Mouse (Mus musculus) forebrain, embryonic 12.5 days (tissue): Measurements from ENCODE around the gene Rras. TPM values are rescaled to one million over a fixed set of nuclear protein-coding genes. Genes with fewer than 3 reads are reported as not detected.

Experiments
- ATAC-seq: fragments of 200-750 bp; cut with Nextera tagmentation; 2 replicates; pipeline ENCODE4 v1.8.0; 2017; ENCODE audit warnings: moderate TSS enrichment; ENCODE audit not compliant: low FRiP score
- H3K27ac ChIP-seq: fragments of 300-500 bp; sonication (generic); 2 replicates; pipeline ENCODE4 v1.5.1; 2016; ENCODE audit warnings: mild to moderate bottlenecking
- H3K27me3 ChIP-seq: fragments of 300-500 bp; sonication (generic); 2 replicates; pipeline ENCODE4 v1.6.1; 2016; ENCODE audit warnings: mild to moderate bottlenecking
- H3K36me3 ChIP-seq: fragments of 300-500 bp; sonication (generic); replicated peaks from 2 replicates; pipeline ENCODE4 v1.6.1; 2016; ENCODE audit warnings: mild to moderate bottlenecking
- H3K4me1 ChIP-seq: fragments of 300-500 bp; sonication (generic); 2 replicates; pipeline ENCODE4 v1.6.1; 2016
- H3K4me2 ChIP-seq: fragments of 300-500 bp; sonication (generic); 2 replicates; pipeline ENCODE4 v1.6.1; 2016; ENCODE audit warnings: mild to moderate bottlenecking, moderate library complexity
- H3K4me3 ChIP-seq: fragments of 300-500 bp; sonication (generic); replicated peaks from 2 replicates; pipeline ENCODE4 v1.5.1; 2016; ENCODE audit warnings: mild to moderate bottlenecking
- H3K9ac ChIP-seq: fragments of 300-500 bp; sonication (generic); 2 replicates; pipeline ENCODE4 v1.6.1; 2016; ENCODE audit warnings: mild to moderate bottlenecking
- H3K9me3 ChIP-seq: fragments of 300-500 bp; sonication (generic); 2 replicates; pipeline ENCODE4 v1.6.1; 2016
- WGBS: fragments of 180-500 bp; shearing (Covaris S2); methylation state at CpG from one replicate; pipeline ENCODE4 v1.1.7; 2016; 5-methylcytosine and 5-hydroxymethylcytosine counted together
- polyA plus RNA-seq: library from polyadenylated mRNA; unstranded; fragments of >200 nt; fragmentation: Nextera tagmentation; extraction: Ambion mirVana; gene quantifications from 2 replicates; pipeline ENCODE4 v1.2.1, GENCODE M21; 2016

Rras gene
- polyA plus RNA-seq, 1 experiment from 2014 or later, result 13.8 TPM

DNA sequence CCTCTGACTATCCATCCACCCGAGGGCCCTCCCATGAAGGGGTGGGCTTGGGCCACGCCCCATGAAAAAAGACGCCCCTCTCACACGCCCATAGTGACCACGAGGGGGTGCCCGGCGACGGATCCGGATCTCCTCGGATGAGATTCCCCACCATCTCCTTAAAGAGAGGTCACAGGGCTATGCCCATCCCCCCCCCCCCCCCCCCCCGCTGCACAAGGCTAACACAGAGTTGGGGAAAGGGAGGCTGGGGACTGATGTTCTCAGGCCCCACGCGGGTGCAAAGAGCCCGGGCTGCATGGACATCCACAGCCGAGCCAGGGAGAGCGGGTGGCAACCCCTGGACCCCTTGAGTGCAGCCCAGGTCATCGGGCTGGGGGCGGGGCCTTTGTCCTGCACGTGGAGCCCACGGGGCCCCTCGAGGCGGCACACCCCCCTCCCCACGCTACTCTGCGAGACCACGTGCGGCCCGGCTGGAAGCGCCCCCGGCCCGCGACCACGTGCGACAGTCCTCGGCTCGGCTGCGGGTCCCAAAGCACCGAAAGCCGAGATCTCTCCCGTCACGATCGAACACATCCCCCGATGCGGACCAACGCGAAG lies 32.1 kb upstream of the Rras start:
- H3K4me2 ChIP-seq, result peak overlapping the region; percentile 68
- peaks cover 36% of the 10 kb centered on the region for H3K36me3 ChIP-seq
- H3K9ac ChIP-seq, result peak overlapping the region; percentile 97
- peaks cover 43% of the 10 kb centered on the region for H3K4me1 ChIP-seq
- under 1% methylated on average over 44 of the region's 45 CpGs for WGBS
- ATAC-seq, result peak; percentile 18
- no peaks in the 10 kb centered on the region for H3K9me3 ChIP-seq
- peak overlapping the region; percentile 96 for H3K4me3 ChIP-seq
- H3K27me3 ChIP-seq, result no peaks in the 10 kb centered on the region
- H3K27ac ChIP-seq, result peak overlapping the region; percentile 93

DNA sequence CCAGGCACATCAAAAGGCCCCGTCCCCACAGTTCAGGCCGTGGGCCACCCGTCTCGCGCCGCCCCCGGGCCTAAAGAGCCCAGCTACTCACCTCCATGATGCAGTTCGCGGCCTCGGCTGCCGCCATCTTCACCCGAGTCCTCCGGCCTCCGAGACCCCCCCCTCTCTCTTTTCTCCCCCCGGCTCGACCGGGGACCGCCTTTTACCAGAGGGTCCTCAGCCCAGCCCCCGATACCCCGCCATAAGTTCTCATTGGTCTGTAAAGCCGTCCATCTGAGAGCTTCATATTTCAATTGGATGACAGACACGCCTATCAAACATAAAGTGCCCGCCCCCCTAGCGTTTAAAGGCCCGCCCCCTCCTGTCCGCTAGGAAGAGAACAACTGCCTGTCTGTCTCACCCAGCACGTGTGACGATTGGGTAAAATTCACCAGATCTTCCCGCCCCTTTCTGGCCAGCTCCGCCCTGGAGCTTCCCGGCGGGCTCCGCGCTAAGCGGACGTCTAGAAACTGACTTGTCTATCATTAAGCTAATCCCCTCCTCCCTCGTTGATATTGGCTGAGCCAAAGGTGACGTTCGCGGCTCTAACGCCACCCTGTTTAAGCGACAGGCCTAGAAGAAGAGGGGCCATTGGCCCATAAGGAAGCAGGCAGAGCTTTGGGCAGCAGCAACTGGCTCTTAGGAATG lies 31.4 kb upstream of the Rras start, which contains the start of gene Prmt1:
Gene Prmt1, minus strand, starts transcription at position 377 of the 687 bp plus-strand sequence.
- Histone ChIP-seq H3K9ac (peak within 1 kb of the TSS; percentile 97), H3K36me3 (peaks cover 35% of the 10 kb centered on the region), H3K27ac (peak within 1 kb of the TSS; percentile 95), H3K4me3 (peak within 1 kb of the TSS; percentile 96), H3K9me3 (no peaks in the 10 kb centered on the region), H3K4me1 (peaks cover 43% of the 10 kb centered on the region), H3K4me2 (peak within 1 kb of the TSS; percentile 72), H3K27me3 (no peaks in the 10 kb centered on the region)
- ATAC-seq, result peak; percentile 96
- WGBS, result under 1% methylated on average over 42 of the region's 42 CpGs

GRCm38 (mm10) chr7:44986879-44987718 lies 30.7 kb upstream of the Rras start:
- H3K4me1 ChIP-seq, result peaks cover 43% of the 10 kb centered on the region
- H3K36me3 ChIP-seq, result peaks cover 35% of the 10 kb centered on the region
- peak overlapping the region; percentile 84 for H3K9ac ChIP-seq
- no peaks in the 10 kb centered on the region for H3K27me3 ChIP-seq
- under 1% methylated on average over 29 of the region's 29 CpGs for WGBS
- H3K4me3 ChIP-seq, result peak overlapping the region; percentile 96
- H3K4me2 ChIP-seq, result peak overlapping the region; percentile 72
- ATAC-seq, result peak; percentile 22
- no peaks in the 10 kb centered on the region for H3K9me3 ChIP-seq
- peak overlapping the region; percentile 95 for H3K27ac ChIP-seq

DNA sequence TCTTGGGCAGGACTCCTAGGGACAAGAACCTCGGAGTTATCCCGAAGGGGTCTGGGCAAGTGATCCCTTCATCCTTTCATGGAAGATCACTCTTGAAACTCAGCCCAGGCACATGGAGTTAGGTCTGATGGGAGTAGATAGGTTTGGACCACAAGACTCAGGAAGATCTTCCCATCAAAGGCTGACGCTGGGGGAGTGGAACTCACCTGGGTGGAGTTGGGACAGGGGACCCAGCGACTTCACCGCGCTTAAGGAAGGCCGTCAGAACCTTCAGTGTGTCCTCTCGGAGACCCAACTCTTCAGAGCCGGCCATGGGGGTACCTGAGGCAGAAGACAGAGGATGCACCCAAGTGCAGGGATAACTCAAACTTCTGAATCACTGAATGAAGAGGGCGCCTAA lies 21.1 kb upstream of the Rras start:
- peak overlapping the region; percentile 57; the same call in 1 of the 2 replicates for H3K27ac ChIP-seq
- H3K4me3 ChIP-seq, result peak overlapping the region; percentile 66
- 18% methylated on average over 10 of the region's 10 CpGs for WGBS

GRCm38 (mm10) chr7:44997231-44997939 lies 20.4 kb upstream of the Rras start, which contains the start of gene Irf3:
Gene Irf3 (plus strand): TSS chr7:44997648.
- Histone ChIP-seq H3K9me3 (no peaks in the 10 kb centered on the region), H3K9ac (peak within 1 kb of the TSS; percentile 80), H3K27me3 (no peaks in the 10 kb centered on the region), H3K4me3 (peak within 1 kb of the TSS; percentile 66), H3K36me3 (peaks cover 62% of the 10 kb centered on the region), H3K4me2 (peak within 1 kb of the TSS; percentile 66), H3K27ac (peak within 1 kb of the TSS; percentile 82), H3K4me1 (peaks cover 32% of the 10 kb centered on the region)
- WGBS, result under 1% methylated on average over 43 of the region's 43 CpGs
- ATAC-seq, result peak; percentile 92

More for the DNA sequence above, 21.1 kb upstream of the Rras start:
- Histone ChIP-seq H3K4me2 (peak overlapping the region; percentile 66), H3K9me3 (no peaks in the 10 kb centered on the region), H3K9ac (peak overlapping the region; percentile 80), H3K27me3 (no peaks in the 10 kb centered on the region), H3K36me3 (peaks cover 62% of the 10 kb centered on the region), H3K4me1 (peaks cover 32% of the 10 kb centered on the region)
- no peak for ATAC-seq

GRCm38 (mm10) chr7:44997940-44998428 lies 19.8 kb upstream of the Rras start:
- Histone ChIP-seq H3K4me1 (peaks cover 32% of the 10 kb centered on the region), H3K9ac (peak overlapping the region; percentile 80), H3K9me3 (no peaks in the 10 kb centered on the region), H3K36me3 (peaks cover 62% of the 10 kb centered on the region), H3K4me2 (peak overlapping the region; percentile 66), H3K27me3 (no peaks in the 10 kb centered on the region), H3K27ac (peak overlapping the region; percentile 82), H3K4me3 (peak overlapping the region; percentile 66)
- WGBS, result 5% methylated on average over 15 of the region's 15 CpGs
- no peak for ATAC-seq

DNA sequence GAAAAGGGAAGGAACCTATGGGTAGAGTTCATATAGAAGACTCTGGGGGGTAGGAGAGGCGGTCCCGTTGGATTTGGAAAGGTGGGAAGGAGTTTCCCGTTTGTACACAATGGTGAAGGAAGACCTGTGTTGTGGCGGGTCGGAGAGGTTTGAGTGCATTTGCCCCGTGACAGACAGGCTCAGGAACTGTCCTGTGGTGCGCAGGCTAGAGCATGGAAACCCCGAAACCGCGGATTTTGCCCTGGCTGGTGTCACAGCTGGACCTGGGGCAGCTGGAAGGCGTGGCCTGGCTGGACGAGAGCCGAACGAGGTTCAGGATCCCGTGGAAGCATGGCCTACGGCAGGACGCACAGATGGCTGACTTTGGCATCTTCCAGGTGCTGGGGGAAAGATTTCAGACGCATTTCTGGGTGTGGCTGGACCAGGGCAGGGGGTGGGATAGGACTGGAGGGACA lies 19.2 kb upstream of the Rras start, which contains the start of gene Bcl2l12:
Gene Bcl2l12, minus strand, starts transcription at position 212 of the 455 bp plus-strand sequence.
- 4% methylated on average over 18 of the region's 18 CpGs for WGBS
- no peaks in the 10 kb centered on the region for H3K9me3 ChIP-seq
- ATAC-seq, result no peak
- peak within 1 kb of the TSS; percentile 66 for H3K4me3 ChIP-seq
- peak within 1 kb of the TSS; percentile 80 for H3K9ac ChIP-seq
- H3K4me2 ChIP-seq, result peak within 1 kb of the TSS; percentile 66
- peaks cover 32% of the 10 kb centered on the region for H3K4me1 ChIP-seq
- no peaks in the 10 kb centered on the region for H3K27me3 ChIP-seq
- peak within 1 kb of the TSS; percentile 82 for H3K27ac ChIP-seq
- H3K36me3 ChIP-seq, result peaks cover 62% of the 10 kb centered on the region

DNA sequence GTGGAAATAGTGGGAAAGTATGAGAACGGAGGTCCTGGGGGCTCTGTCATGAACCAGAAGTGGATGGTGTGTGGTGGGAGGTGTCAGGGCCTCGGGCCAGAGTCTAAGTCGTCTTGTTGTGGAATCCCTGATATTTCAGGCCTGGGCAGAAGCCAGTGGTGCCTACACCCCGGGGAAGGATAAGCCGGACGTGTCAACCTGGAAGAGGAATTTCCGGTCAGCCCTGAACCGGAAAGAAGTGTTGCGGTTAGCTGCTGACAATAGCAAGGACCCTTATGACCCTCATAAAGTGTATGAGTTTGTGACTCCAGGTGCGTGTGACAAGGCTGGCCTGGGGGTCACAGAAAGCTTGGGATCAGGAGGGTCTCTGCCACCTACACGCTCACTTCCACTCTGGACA lies 18.0 kb upstream of the Rras start:
- Histone ChIP-seq H3K9me3 (no peaks in the 10 kb centered on the region), H3K9ac (no peak overlapping the region), H3K27me3 (no peaks in the 10 kb centered on the region), H3K36me3 (peaks cover 62% of the 10 kb centered on the region), H3K4me3 (no peak overlapping the region), H3K4me2 (no peak overlapping the region), H3K4me1 (peaks cover 32% of the 10 kb centered on the region), H3K27ac (no peak overlapping the region)
- ATAC-seq, result no peak
- 90% methylated on average over 11 of the region's 11 CpGs for WGBS

- Histone ChIP-seq H3K27ac (no peak overlapping the region), H3K4me1 (peaks cover 32% of the 10 kb centered on the region), H3K9ac (peak overlapping the region; percentile 21; the same call in 1 of the 2 replicates), H3K4me3 (0 out of 2 replicates have a peak overlapping the region, but pooled peaks have one; percentile 1), H3K4me2 (no peak overlapping the region), H3K36me3 (peaks cover 62% of the 10 kb centered on the region), H3K9me3 (no peaks in the 10 kb centered on the region), H3K27me3 (no peaks in the 10 kb centered on the region)
- ATAC-seq, result no peak
- WGBS, result 89% methylated on average over 21 of the region's 21 CpGs
Measured at GRCm38 (mm10) chr7:45000539-45001114, 17.1 kb upstream of the Rras start.

DNA sequence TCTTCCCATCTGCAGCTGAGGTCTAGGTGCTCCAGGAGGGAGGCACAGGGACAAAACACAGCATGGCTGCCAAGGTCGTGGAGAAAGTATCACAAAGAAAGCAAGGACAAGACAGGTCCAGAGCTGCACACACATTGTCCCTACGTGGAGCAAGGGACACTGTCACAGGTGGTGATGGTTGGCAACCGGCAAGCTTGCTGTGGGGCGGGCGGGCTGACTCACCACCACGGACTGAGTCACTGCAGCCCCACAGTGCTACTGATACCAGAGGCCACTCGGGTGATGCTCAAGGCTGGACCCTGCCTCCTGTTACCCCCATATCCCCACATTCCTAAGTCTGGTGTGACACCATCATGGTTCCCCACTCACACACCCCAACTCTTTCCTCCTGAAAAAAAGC lies 15.3 kb upstream of the Rras start:
- Histone ChIP-seq H3K9me3 (no peaks in the 10 kb centered on the region), H3K4me3 (no peak overlapping the region), H3K36me3 (peaks cover 81% of the 10 kb centered on the region), H3K4me1 (peaks cover 19% of the 10 kb centered on the region), H3K27ac (no peak overlapping the region), H3K4me2 (no peak overlapping the region), H3K9ac (no peak overlapping the region), H3K27me3 (no peaks in the 10 kb centered on the region)
- ATAC-seq, result no peak
- WGBS, result 89% methylated on average over 7 of the region's 7 CpGs

DNA sequence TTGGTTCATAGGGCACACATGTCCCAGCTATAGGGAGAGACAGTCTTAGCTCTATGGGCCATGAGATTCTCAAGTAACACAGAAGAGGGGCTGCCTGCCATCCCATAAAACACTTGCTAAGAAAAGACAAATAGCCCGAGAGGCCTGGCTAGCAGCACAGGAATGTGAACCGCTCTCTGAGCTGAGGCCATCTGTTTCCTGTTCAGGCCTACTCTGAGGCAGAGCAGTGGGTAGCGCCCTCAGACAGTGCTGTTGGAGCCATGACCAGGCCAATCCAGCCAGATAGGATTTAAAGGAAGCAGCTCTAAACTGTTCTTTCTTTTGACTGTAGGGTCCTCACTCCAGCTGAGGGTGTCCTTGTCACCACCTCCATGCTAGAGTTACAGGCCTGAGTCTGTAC lies 13.2 kb upstream of the Rras start:
- H3K4me2 ChIP-seq, result no peak overlapping the region
- WGBS, result 87% methylated on average over 3 of the region's 3 CpGs
- H3K27me3 ChIP-seq, result no peaks in the 10 kb centered on the region
- H3K4me3 ChIP-seq, result no peak overlapping the region
- H3K9ac ChIP-seq, result no peak overlapping the region
- H3K9me3 ChIP-seq, result no peaks in the 10 kb centered on the region
- no peak for ATAC-seq
- peaks cover 99% of the 10 kb centered on the region for H3K36me3 ChIP-seq
- no peak overlapping the region for H3K27ac ChIP-seq
- peaks cover 2% of the 10 kb centered on the region for H3K4me1 ChIP-seq
